Mouse (Mus musculus) erythroblast, embryonic 14.5 days (primary cell): ENCODE results near the gene Rabep1.

Source experiments
- GATA1 ChIP-seq: IDR thresholded peaks from 2 replicates; pipeline ENCODE4 v1.6.1; 2012; ENCODE audit warnings: low read length, inconsistent platforms, mixed read lengths
- TAL1 ChIP-seq: IDR thresholded peaks from 3 replicates; pipeline ENCODE4 v1.6.1; 2012; ENCODE audit warnings: low read length, inconsistent platforms, mixed read lengths

DNA sequence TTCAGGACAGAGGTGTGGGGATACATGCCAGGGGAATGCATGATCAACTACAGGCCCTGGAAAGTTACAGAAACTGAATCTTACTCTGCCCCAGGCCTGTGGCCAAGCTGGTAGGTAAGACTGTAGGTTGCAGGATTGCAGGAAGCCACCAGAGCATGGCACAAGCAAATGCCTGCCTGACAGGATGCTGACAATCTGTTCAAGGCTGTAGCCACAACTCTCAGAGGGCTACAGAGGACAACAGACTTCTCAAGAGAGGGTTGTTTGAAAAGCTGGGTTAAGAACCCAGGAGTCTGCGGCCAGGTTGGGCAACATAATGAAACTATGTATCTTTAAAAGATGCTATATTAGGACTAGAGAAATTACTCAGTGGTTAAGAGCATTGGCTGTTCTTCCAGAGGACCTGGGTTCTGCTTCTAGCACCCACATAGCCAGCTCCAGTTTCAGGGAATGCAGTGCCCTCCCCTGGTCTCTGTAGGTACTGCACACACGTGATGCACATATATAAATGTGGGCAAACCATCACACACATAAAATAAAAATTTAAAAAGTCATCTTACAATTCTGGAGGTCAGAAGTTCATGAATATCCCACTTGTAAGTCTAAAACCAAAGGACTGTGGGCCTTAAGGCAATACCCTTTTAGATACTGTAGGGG lies 42.2 kb upstream of the Rabep1 start:
- TF ChIP-seq GATA1 (no peak), TAL1 (no peak)
